Mouse (Mus musculus) heart, embryonic 14.5 days (tissue): ENCODE data around the gene Miga2. TPM values are rescaled to one million over a fixed set of nuclear protein-coding genes. Genes with fewer than 3 reads are reported as not detected.

ENCODE experiments used
- ATAC-seq: fragments of 200-750 bp; cut with Nextera tagmentation; 2 replicates; pipeline ENCODE4 v1.8.0; 2017; ENCODE audit warnings: low read depth, moderate TSS enrichment; ENCODE audit not compliant: insufficient number of reproducible peaks, insufficient read depth, low FRiP score
- H3K27ac ChIP-seq, 2 experiments: fragments of 200-500 bp in 1 of 2; fragments of 300-500 bp in 1 of 2; sonication (generic) in 1 of 2; replicated peaks in 1 of 2; 2 replicates each; pipeline ENCODE4 v1.5.1; 2012 to 2014; ENCODE audit warnings: low read depth in 2 of 2, low read length in 2 of 2, control low read depth in 1 of 2, mild to moderate bottlenecking in 1 of 2, mixed read lengths in 1 of 2; ENCODE audit not compliant: control insufficient read depth in 1 of 2, insufficient read depth in 1 of 2
- H3K27me3 ChIP-seq: fragments of 300-500 bp; sonication (generic); 2 replicates; pipeline ENCODE4 v1.6.1; 2014; ENCODE audit warnings: mild to moderate bottlenecking, low read length, control low read depth; ENCODE audit not compliant: control insufficient read depth, insufficient read depth
- H3K36me3 ChIP-seq: fragments of 300-500 bp; sonication (generic); 2 replicates; pipeline ENCODE4 v1.6.1; 2014; ENCODE audit warnings: mild to moderate bottlenecking, control low read depth, low read length, mixed read lengths; ENCODE audit not compliant: control insufficient read depth, insufficient read depth
- H3K4me1 ChIP-seq, 2 experiments: fragments of 200-500 bp in 1 of 2; fragments of 300-500 bp in 1 of 2; sonication (generic) in 1 of 2; 2 replicates each; pipeline ENCODE4 v1.6.1; 2012 to 2014; ENCODE audit warnings: low read length in 2 of 2, control low read depth in 1 of 2, mixed read lengths in 1 of 2; ENCODE audit not compliant: control insufficient read depth in 2 of 2, insufficient read depth in 2 of 2
- H3K4me2 ChIP-seq: fragments of 300-500 bp; sonication (generic); 2 replicates; pipeline ENCODE4 v1.6.1; 2014; ENCODE audit warnings: mild to moderate bottlenecking, low read length
- H3K4me3 ChIP-seq, 2 experiments: fragments of 200-500 bp in 1 of 2; fragments of 300-500 bp in 1 of 2; sonication (generic) in 1 of 2; 2 replicates each; pipeline ENCODE4 v1.5.1; 2012 to 2014; ENCODE audit warnings: low read length in 2 of 2, mild to moderate bottlenecking in 2 of 2, control low read depth in 1 of 2, low read depth in 1 of 2, moderate library complexity in 1 of 2; ENCODE audit not compliant: control insufficient read depth in 1 of 2, insufficient read depth in 1 of 2
- H3K9ac ChIP-seq: fragments of 300-500 bp; sonication (generic); 2 replicates; pipeline ENCODE4 v1.6.1; 2014; ENCODE audit warnings: mild to moderate bottlenecking, low read length
- H3K9me3 ChIP-seq: fragments of 300-500 bp; sonication (generic); 2 replicates; pipeline ENCODE4 v1.6.1; 2016; ENCODE audit warnings: low read length, control low read depth; ENCODE audit not compliant: control insufficient read depth
- WGBS: fragments of 180-500 bp; shearing (Covaris S2); extraction: QIAGEN DNeasy Blood & Tissue Kit; methylation state at CpG from one replicate; pipeline ENCODE4 v1.1.7; 2014; 5-methylcytosine and 5-hydroxymethylcytosine counted together
- polyA plus RNA-seq: library from polyadenylated mRNA; unstranded; fragments of >200 nt; fragmentation: Nextera tagmentation; extraction: Ambion mirVana; gene quantifications from 2 replicates; pipeline ENCODE4 v1.2.1, GENCODE M21; 2014

Gene Miga2
- polyA plus RNA-seq, 1 experiment from 2014 or later = 31.6 TPM

DNA sequence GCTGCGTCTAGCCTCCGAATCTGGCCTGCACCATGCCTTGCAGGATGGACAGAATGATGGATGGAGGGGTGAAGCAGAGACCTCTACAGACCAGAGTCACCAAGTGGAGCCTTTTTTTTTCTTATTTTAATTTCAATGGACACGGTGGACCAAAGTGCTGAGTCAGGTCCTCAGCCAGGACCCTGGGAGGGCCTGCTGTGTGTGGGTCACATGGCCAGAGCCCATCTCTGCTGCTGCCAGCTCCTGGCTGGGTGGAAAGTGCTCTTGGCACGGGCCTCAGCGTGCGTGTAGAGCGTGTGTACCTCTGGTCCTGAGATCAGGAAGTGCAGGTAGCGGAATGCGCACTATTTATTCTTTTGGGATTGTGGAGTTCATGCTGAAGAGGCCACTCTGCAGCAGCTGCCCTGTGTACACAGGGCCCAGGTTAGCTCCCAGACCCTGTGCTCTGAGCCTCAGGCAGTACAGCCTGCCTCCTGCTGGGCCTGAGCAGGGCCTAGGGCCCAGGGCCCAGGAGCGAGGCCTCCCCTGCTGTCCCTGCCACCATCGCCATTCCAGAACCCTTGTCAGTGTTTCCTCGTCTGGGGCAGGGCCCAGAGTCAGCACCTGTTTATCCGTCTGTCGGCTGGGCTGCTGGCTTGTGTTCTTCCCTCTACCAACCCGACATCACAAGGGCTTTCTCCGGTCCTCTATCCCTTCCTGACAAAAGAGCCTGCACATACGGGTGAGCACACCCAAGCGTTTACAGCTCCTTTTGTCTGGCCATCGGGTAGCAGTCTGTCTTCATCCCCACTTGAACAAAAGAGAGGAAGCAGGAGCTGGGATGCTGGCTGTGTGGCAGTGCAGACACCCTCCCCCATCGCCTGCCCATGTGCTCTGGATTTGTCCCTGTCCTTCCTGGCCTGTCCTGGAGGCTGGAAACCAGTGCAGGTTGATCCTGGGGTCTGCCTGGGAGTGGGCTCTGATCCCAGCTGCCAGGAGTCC lies 35.4 kb downstream of the Miga2 start:
- Histone ChIP-seq H3K27ac (peak overlapping the region in 1 of 2 experiments; percentile 37; a peak in 1 of 4 replicates), H3K4me3 (no peak overlapping the region), H3K9me3 (no peaks in the 10 kb centered on the region), H3K9ac (peak overlapping the region; percentile 11; the same call in 1 of the 2 replicates), H3K4me1 (peaks cover 2 to 10% of the 10 kb centered on the region in 2 experiments; a peak in 2 of 4 replicates), H3K36me3 (peaks cover 90% of the 10 kb centered on the region), H3K27me3 (no peaks in the 10 kb centered on the region), H3K4me2 (no peak overlapping the region)
- no peak; the same call in 1 of the 2 replicates for ATAC-seq
- WGBS = 61% methylated on average over 20 of the region's 20 CpGs

DNA sequence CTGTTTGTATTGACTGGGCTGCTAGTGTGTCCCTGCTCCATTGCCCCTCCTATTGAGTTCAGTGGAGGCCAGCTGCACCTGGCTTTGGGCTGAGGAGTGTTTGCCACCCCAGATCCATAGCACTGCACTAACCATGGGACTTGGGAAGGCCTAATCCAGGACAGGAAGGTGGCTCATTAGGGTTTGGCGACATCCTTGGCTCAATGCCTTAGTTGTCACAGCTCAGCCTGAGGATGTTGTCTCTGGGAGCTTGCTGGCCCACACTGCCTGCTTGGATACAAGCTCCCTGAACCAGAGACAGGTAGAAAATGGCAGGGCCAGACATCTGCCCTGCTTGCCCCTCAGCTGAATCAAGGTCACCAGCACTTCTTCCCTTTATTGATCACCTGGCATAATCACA lies 37.5 kb downstream of the Miga2 start:
- H3K36me3 ChIP-seq = peaks cover 99% of the 10 kb centered on the region
- H3K4me3 ChIP-seq = no peak overlapping the region
- H3K4me2 ChIP-seq = no peak overlapping the region
- ATAC-seq = no peak
- 67% methylated on average over 1 of the region's 1 CpGs for WGBS
- H3K27me3 ChIP-seq = no peaks in the 10 kb centered on the region
- H3K4me1 ChIP-seq = peaks cover 2 to 10% of the 10 kb centered on the region in 2 experiments; a peak in 2 of 4 replicates
- no peak overlapping the region for H3K9ac ChIP-seq
- no peaks in the 10 kb centered on the region for H3K9me3 ChIP-seq
- H3K27ac ChIP-seq = no peak overlapping the region

DNA sequence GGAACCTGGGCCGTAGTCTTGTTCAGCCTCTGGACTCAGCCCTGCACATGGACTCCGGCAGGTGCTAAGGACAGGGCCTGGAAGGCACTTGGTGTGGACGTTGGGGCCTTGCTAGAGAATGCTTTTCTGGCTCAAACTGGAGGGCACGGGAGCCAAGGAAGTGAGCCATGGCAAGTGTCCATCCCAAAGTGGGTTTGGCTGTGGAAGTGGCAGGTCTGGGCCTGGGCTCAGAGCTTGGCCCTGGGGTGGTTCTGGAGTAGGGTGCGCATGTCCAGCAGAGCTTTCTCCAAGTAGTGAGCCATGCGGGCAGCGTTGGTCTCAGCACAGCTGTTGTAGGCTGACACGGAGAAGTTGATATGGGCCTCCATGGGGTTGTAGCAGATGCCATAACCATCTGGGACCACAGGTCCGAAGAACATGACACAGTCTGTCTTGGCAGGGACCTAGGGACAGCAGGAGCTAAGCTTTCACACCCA lies 38.4 kb downstream of the Miga2 start:
- Histone ChIP-seq H3K4me3 (no peak overlapping the region), H3K9ac (no peak overlapping the region), H3K36me3 (peaks cover 99% of the 10 kb centered on the region), H3K4me2 (no peak overlapping the region), H3K27ac (no peak overlapping the region), H3K27me3 (no peaks in the 10 kb centered on the region), H3K9me3 (no peaks in the 10 kb centered on the region), H3K4me1 (peaks cover 2 to 10% of the 10 kb centered on the region in 2 experiments; a peak in 2 of 4 replicates)
- WGBS = 90% methylated on average over 9 of the region's 9 CpGs
- ATAC-seq = no peak

DNA sequence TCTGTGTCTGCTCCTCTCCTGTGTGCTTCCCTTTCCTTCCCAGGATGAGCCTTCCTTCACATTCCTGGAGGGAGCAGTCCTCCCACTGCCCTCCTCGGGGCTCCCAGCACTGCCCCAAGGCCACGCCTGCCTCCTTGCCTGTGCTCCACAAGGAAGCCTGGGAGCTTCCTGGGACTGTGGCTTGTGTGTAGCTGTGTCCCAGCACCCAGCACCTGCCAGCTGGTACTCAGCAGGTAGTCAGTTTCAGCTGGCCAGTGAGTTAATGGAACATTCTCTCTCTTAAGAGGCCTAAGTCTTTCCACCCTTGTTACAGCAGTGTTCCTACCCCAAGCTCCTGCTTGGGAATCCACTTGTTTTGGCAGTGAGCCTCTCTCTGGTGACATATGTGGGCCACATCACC lies 38.8 kb downstream of the Miga2 start:
- Histone ChIP-seq H3K9ac (no peak overlapping the region), H3K4me3 (no peak overlapping the region), H3K27me3 (no peaks in the 10 kb centered on the region), H3K4me1 (peaks cover 2 to 10% of the 10 kb centered on the region in 2 experiments; a peak in 2 of 4 replicates), H3K27ac (no peak overlapping the region), H3K36me3 (peaks cover 99% of the 10 kb centered on the region), H3K9me3 (no peaks in the 10 kb centered on the region), H3K4me2 (no peak overlapping the region)
- WGBS = 62% methylated on average over 2 of the region's 2 CpGs
- ATAC-seq = no peak

DNA sequence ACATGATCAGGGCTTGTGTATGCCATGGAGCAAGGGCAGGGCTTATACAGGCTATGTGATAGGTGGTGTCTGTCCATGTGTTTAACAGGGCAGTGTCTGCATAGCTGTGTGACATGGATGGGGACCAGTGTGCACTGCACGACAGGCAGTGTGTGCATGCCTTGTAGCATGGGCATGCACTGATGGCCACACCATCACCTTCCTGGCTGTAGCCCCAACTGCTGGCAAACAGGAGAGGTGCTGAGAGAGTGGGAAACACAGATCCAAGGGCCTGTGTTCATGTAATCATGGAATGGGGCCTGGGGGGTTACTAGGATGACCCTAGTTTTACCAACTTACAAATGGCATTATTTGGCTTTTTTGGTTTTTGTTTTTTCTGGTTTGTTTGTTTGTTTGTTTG lies 39.8 kb downstream of the Miga2 start:
- Histone ChIP-seq H3K4me3 (no peak overlapping the region), H3K36me3 (peaks cover 99% of the 10 kb centered on the region), H3K27me3 (no peaks in the 10 kb centered on the region), H3K4me2 (no peak overlapping the region), H3K9ac (no peak overlapping the region), H3K9me3 (no peaks in the 10 kb centered on the region), H3K4me1 (peaks cover 2 to 10% of the 10 kb centered on the region in 2 experiments; a peak in 3 of 4 replicates), H3K27ac (no peak overlapping the region)
- 84% methylated on average over 1 of the region's 1 CpGs for WGBS
- no peak for ATAC-seq

DNA sequence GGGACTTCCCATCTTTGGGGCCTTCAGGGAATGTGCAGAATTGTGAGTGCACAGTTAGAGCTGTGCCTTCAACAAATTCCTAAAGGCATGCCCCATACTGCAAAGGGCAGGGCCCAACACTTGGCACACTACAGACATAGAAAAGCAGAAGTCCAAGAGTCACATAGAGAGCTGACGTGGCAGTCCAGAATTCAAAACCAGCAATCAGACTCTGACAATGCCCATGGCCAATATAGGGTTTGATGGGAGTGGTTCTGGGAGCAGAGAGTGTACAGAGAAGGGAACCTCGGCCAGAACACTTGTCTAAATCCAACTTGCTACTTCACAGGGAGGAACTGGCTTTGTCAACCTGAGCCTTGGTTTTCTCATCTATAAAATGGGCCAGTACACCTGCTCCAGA lies 43.2 kb downstream of the Miga2 start:
- no peak overlapping the region for H3K27ac ChIP-seq
- H3K27me3 ChIP-seq = no peaks in the 10 kb centered on the region
- 90% methylated on average over 2 of the region's 2 CpGs for WGBS
- H3K4me1 ChIP-seq = peaks cover 8 to 17% of the 10 kb centered on the region in 2 experiments
- no peak for ATAC-seq
- no peak overlapping the region for H3K4me3 ChIP-seq
- H3K36me3 ChIP-seq = peaks cover 98% of the 10 kb centered on the region
- H3K4me2 ChIP-seq = no peak overlapping the region
- H3K9me3 ChIP-seq = no peaks in the 10 kb centered on the region
- H3K9ac ChIP-seq = no peak overlapping the region

DNA sequence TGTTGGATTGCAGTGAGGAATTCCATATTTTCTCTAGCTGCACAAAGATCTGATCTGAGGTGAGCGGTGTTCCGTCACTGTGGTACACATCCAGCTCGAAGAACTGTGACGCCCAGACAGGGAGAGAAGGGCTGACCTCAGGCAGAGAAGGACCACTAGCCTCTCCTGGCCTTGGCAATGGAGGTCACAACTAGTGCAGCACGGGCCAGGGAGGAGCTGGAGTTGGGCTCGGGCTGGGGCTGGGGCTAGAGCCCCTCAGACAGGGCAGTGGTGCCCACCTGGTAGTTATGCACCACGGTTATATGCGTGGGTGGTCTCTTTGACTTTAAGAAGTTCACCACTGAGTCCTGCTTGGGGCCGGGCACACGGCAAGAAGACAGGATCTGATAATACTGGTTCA lies 43.7 kb downstream of the Miga2 start:
- no peak for ATAC-seq
- H3K27me3 ChIP-seq = no peaks in the 10 kb centered on the region
- H3K9me3 ChIP-seq = no peaks in the 10 kb centered on the region
- no peak overlapping the region for H3K4me3 ChIP-seq
- WGBS = 85% methylated on average over 10 of the region's 10 CpGs
- H3K9ac ChIP-seq = no peak overlapping the region
- H3K4me2 ChIP-seq = no peak overlapping the region
- H3K4me1 ChIP-seq = peaks cover 8 to 17% of the 10 kb centered on the region in 2 experiments
- H3K27ac ChIP-seq = no peak overlapping the region
- H3K36me3 ChIP-seq = peaks cover 98% of the 10 kb centered on the region
